In the genomic region with DNA sequence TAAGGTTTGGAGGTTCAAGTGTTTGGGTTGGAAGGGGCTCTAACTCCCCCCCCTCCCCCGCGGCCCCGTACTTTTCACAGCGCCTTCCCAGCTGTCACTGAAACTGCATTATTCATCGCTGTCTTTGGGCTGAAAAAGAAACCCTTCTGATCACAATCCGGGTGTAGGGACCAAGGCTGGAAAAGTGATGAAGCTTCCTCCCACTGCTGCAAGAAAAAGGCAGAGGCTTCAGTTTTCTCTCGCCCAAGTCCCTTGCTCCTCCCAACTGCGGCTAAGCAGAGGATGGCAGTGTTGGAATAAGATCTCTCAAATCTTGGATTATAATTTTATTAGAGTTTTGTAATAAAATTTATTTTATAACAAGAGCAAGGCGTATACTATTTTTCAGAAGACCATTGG, we compare ENCODE assay signal across 8 mouse cellular contexts. TPM values are rescaled to one million over a fixed set of nuclear protein-coding genes. Genes with fewer than 3 reads are reported as not detected.
DNase-seq lines count a peak whose midpoint lies in the region; ATAC-seq and TF ChIP-seq lines count a peak whose summit lies in the region.

No protein-coding gene starts in this region.

- peak overlapping the region; percentile 18 for H3K4me3 ChIP-seq in kidney, postnatal 0 days (replicated peaks; ENCODE audit: low read depth, low read length)
- peak overlapping the region; percentile 31 for H3K4me3 ChIP-seq in embryonic facial prominence, embryonic 14.5 days (ENCODE audit: low read depth, low read length)
- H3K4me3 ChIP-seq in intestine, embryonic 16.5 days (ENCODE audit: low read length), result peak overlapping the region; percentile 37
- H3K4me3 ChIP-seq in neural tube, embryonic 13.5 days, result peak overlapping the region; percentile 34

- no peaks in the 10 kb centered on the region for H3K36me3 ChIP-seq in kidney, postnatal 0 days (ENCODE audit: insufficient read depth, low read length)
- H3K36me3 ChIP-seq in embryonic facial prominence, embryonic 14.5 days (ENCODE audit: control insufficient read depth, insufficient read depth, low read length), result no peaks in the 10 kb centered on the region
- H3K36me3 ChIP-seq in intestine, embryonic 16.5 days (ENCODE audit: control insufficient read depth, insufficient read depth, low read length), result no peaks in the 10 kb centered on the region
- no peaks in the 10 kb centered on the region for H3K36me3 ChIP-seq in neural tube, embryonic 13.5 days

- H3K9me3 ChIP-seq in kidney, postnatal 0 days (replicated peaks; ENCODE audit: low read length), result no peaks in the 10 kb centered on the region
- H3K9me3 ChIP-seq in embryonic facial prominence, embryonic 14.5 days (ENCODE audit: control insufficient read depth, low read length), result no peaks in the 10 kb centered on the region
- no peaks in the 10 kb centered on the region for H3K9me3 ChIP-seq in intestine, embryonic 16.5 days (ENCODE audit: control insufficient read depth, low read length)
- no peaks in the 10 kb centered on the region for H3K9me3 ChIP-seq in neural tube, embryonic 13.5 days

- no peak for TF ChIP-seq CTCF in kidney, postnatal 0 days (IDR thresholded peaks at IDR 0.05; ENCODE audit: low read depth)

- H3K9ac ChIP-seq in kidney, postnatal 0 days (ENCODE audit: low read depth, low read length), result 0 out of 2 replicates have a peak overlapping the region, but pooled peaks have one; percentile 25
- peak overlapping the region; percentile 60 for H3K9ac ChIP-seq in embryonic facial prominence, embryonic 14.5 days (ENCODE audit: low read depth, low read length)
- H3K9ac ChIP-seq in intestine, embryonic 16.5 days (ENCODE audit: low read depth, low read length), result no peak overlapping the region
- H3K9ac ChIP-seq in neural tube, embryonic 13.5 days, result peak overlapping the region; percentile 74

- peaks cover 11% of the 10 kb centered on the region; the same call in 1 of the 2 replicates for H3K4me1 ChIP-seq in kidney, postnatal 0 days (replicated peaks; ENCODE audit: insufficient read depth, low read length)
- 0 out of 2 replicates have a peak, but pooled peaks cover 5% of the 10 kb centered on the region for H3K4me1 ChIP-seq in embryonic facial prominence, embryonic 14.5 days (ENCODE audit: control insufficient read depth, insufficient read depth, low read length)
- peaks cover 25% of the 10 kb centered on the region for H3K4me1 ChIP-seq in intestine, embryonic 16.5 days (ENCODE audit: control insufficient read depth, insufficient read depth, low read length)
- peaks cover 44% of the 10 kb centered on the region for H3K4me1 ChIP-seq in neural tube, embryonic 13.5 days (replicated peaks)

- DNase-seq in kidney, postnatal 0 days (ENCODE audit: low spot score), result no peak
- DNase-seq in kidney, adult 8-10 months, result no peak
- no peak for DNase-seq in embryonic facial prominence, embryonic 14.5 days (ENCODE audit: low spot score)
- no peak for DNase-seq in spleen, postnatal 36 days (ENCODE audit: low spot score in 2 of 2)
- no peak for DNase-seq in embryo, embryonic 11 days
- no peak for DNase-seq in layer of hippocampus, adult 9-11 months

- ATAC-seq in kidney, postnatal 0 days (replicated peaks; ENCODE audit: low FRiP score, low read depth), result no peak
- no peak for ATAC-seq in embryonic facial prominence, embryonic 14.5 days (ENCODE audit: low read depth)
- no peak for ATAC-seq in intestine, embryonic 16.5 days
- ATAC-seq in neural tube, embryonic 13.5 days (ENCODE audit: low read depth), result peak; percentile 24; the same call in 1 of the 2 replicates

- H3K27me3 ChIP-seq in kidney, postnatal 0 days (ENCODE audit: insufficient read depth, low read length), result no peaks in the 10 kb centered on the region
- H3K27me3 ChIP-seq in embryonic facial prominence, embryonic 14.5 days (replicated peaks; ENCODE audit: control insufficient read depth, insufficient read depth, low read length), result no peaks in the 10 kb centered on the region
- no peaks in the 10 kb centered on the region for H3K27me3 ChIP-seq in intestine, embryonic 16.5 days (replicated peaks; ENCODE audit: control insufficient read depth, insufficient read depth, low read length)
- no peaks in the 10 kb centered on the region for H3K27me3 ChIP-seq in neural tube, embryonic 13.5 days

- peak overlapping the region; percentile 42 for H3K4me2 ChIP-seq in kidney, postnatal 0 days (ENCODE audit: low read length)
- peak overlapping the region; percentile 66 for H3K4me2 ChIP-seq in embryonic facial prominence, embryonic 14.5 days (ENCODE audit: low read depth, low read length)
- peak overlapping the region; percentile 58 for H3K4me2 ChIP-seq in intestine, embryonic 16.5 days (ENCODE audit: low read depth, low read length)
- H3K4me2 ChIP-seq in neural tube, embryonic 13.5 days, result peak overlapping the region; percentile 72

- 0 out of 2 replicates have a peak overlapping the region, but pooled peaks have one; percentile 51 for H3K27ac ChIP-seq in kidney, postnatal 0 days
- H3K27ac ChIP-seq in embryonic facial prominence, embryonic 14.5 days (replicated peaks; ENCODE audit: low read depth, low read length), result peak overlapping the region; percentile 95
- H3K27ac ChIP-seq in intestine, embryonic 16.5 days (ENCODE audit: low read length), result peak overlapping the region; percentile 72
- H3K27ac ChIP-seq in neural tube, embryonic 13.5 days (replicated peaks), result peak overlapping the region; percentile 91

- WGBS in kidney, postnatal 0 days, result 7% methylated on average over 9 of the region's 9 CpGs
- 12% methylated on average over 9 of the region's 9 CpGs for WGBS in embryonic facial prominence, embryonic 14.5 days
- WGBS in intestine, embryonic 16.5 days, result 6% methylated on average over 9 of the region's 9 CpGs
- 9% methylated on average over 9 of the region's 9 CpGs for WGBS in neural tube, embryonic 13.5 days

RNA-seq across cellular contexts. Expression of gene Tmem107, which starts 2.1 kb away (rescaled TPM):
- 60.8 and 61.3 TPM in 2 replicates for polyA plus RNA-seq in kidney, postnatal 0 days (2015; fragmentation: Nextera tagmentation; extraction: Ambion mirVana)
- polyA plus RNA-seq in embryonic facial prominence, embryonic 14.5 days (2014; fragmentation: Nextera tagmentation; extraction: Ambion mirVana), result 65.6 and 87.8 TPM in 2 replicates
- polyA plus RNA-seq in intestine, embryonic 16.5 days (2015; fragmentation: Nextera tagmentation; extraction: Ambion mirVana), result 38.6 and 44.8 TPM in 2 replicates
- 28.4 and 29.2 TPM in 2 replicates for polyA plus RNA-seq in neural tube, embryonic 13.5 days (2015; fragmentation: Nextera tagmentation; extraction: Ambion mirVana)

RNA-seq across cellular contexts. Expression of gene Borcs6, which starts 13.1 kb away (rescaled TPM):
- 11.9 and 13.3 TPM in 2 replicates for polyA plus RNA-seq in kidney, postnatal 0 days (2015; fragmentation: Nextera tagmentation; extraction: Ambion mirVana)
- polyA plus RNA-seq in embryonic facial prominence, embryonic 14.5 days (2014; fragmentation: Nextera tagmentation; extraction: Ambion mirVana), result 12.1 and 12.4 TPM in 2 replicates
- 8.0 and 8.6 TPM in 2 replicates for polyA plus RNA-seq in intestine, embryonic 16.5 days (2015; fragmentation: Nextera tagmentation; extraction: Ambion mirVana)
- polyA plus RNA-seq in neural tube, embryonic 13.5 days (2015; fragmentation: Nextera tagmentation; extraction: Ambion mirVana), result 14.7 and 16.8 TPM in 2 replicates

RNA-seq across cellular contexts. Expression of gene Vamp2, which starts 15.6 kb away (rescaled TPM):
- 66.7 and 67.7 TPM in 2 replicates for polyA plus RNA-seq in kidney, postnatal 0 days (2015; fragmentation: Nextera tagmentation; extraction: Ambion mirVana)
- 89.1 and 97.0 TPM in 2 replicates for polyA plus RNA-seq in embryonic facial prominence, embryonic 14.5 days (2014; fragmentation: Nextera tagmentation; extraction: Ambion mirVana)
- polyA plus RNA-seq in intestine, embryonic 16.5 days (2015; fragmentation: Nextera tagmentation; extraction: Ambion mirVana), result 65.8 TPM in 2 replicates
- 268 and 282 TPM in 2 replicates for polyA plus RNA-seq in neural tube, embryonic 13.5 days (2015; fragmentation: Nextera tagmentation; extraction: Ambion mirVana)

RNA-seq across cellular contexts. Expression of gene Per1, which starts 22.4 kb away (rescaled TPM):
- polyA plus RNA-seq in kidney, postnatal 0 days (2015; fragmentation: Nextera tagmentation; extraction: Ambion mirVana), result 7.4 and 9.9 TPM in 2 replicates
- 21.5 and 28.2 TPM in 2 replicates for polyA plus RNA-seq in embryonic facial prominence, embryonic 14.5 days (2014; fragmentation: Nextera tagmentation; extraction: Ambion mirVana)
- 13.6 and 13.7 TPM in 2 replicates for polyA plus RNA-seq in intestine, embryonic 16.5 days (2015; fragmentation: Nextera tagmentation; extraction: Ambion mirVana)
- 8.0 and 8.4 TPM in 2 replicates for polyA plus RNA-seq in neural tube, embryonic 13.5 days (2015; fragmentation: Nextera tagmentation; extraction: Ambion mirVana)

RNA-seq across cellular contexts. Expression of gene Aurkb, which starts 27.2 kb away (rescaled TPM):
- polyA plus RNA-seq in kidney, postnatal 0 days (2015; fragmentation: Nextera tagmentation; extraction: Ambion mirVana), result 49.3 and 61.1 TPM in 2 replicates
- 92.5 and 112 TPM in 2 replicates for polyA plus RNA-seq in embryonic facial prominence, embryonic 14.5 days (2014; fragmentation: Nextera tagmentation; extraction: Ambion mirVana)
- polyA plus RNA-seq in intestine, embryonic 16.5 days (2015; fragmentation: Nextera tagmentation; extraction: Ambion mirVana), result 114 and 139 TPM in 2 replicates
- 22.7 and 33.0 TPM in 2 replicates for polyA plus RNA-seq in neural tube, embryonic 13.5 days (2015; fragmentation: Nextera tagmentation; extraction: Ambion mirVana)
